Mouse (Mus musculus) left cerebral cortex, adult 9 months (tissue): ENCODE data around the gene Itpr2.

Source experiments
- DNase-seq, 2 experiments: peaks; one replicate each; pipeline ENCODE4 v3.0.0; 2022; ENCODE audit warnings: low spot score in 2 of 2

The Itpr2 gene

GRCm38 (mm10) chr6:146260674-146261376 is 241.2 kb downstream of the Itpr2 start:
- DNase-seq, result no peak

GRCm38 (mm10) chr6:146258751-146259150 is 243.3 kb downstream of the Itpr2 start:
- no peak for DNase-seq

GRCm38 (mm10) chr6:146258261-146258660 is 243.8 kb downstream of the Itpr2 start:
- DNase-seq, result no peak

- no peak for DNase-seq
Measured at GRCm38 (mm10) chr6:146256947-146257670, 244.9 kb downstream of the Itpr2 start.

GRCm38 (mm10) chr6:146256401-146256800 is 245.6 kb downstream of the Itpr2 start:
- no peak for DNase-seq

- DNase-seq, result no peak
Measured at GRCm38 (mm10) chr6:146255656-146256055, 246.4 kb downstream of the Itpr2 start.

GRCm38 (mm10) chr6:146254931-146255330 is 247.1 kb downstream of the Itpr2 start:
- DNase-seq, result no peak

GRCm38 (mm10) chr6:146254216-146254820 is 247.7 kb downstream of the Itpr2 start:
- DNase-seq, result no peak

GRCm38 (mm10) chr6:146249096-146249495 is 252.9 kb downstream of the Itpr2 start:
- no peak for DNase-seq

- no peak for DNase-seq
Measured at GRCm38 (mm10) chr6:146248341-146248740, 253.7 kb downstream of the Itpr2 start.

GRCm38 (mm10) chr6:146247906-146248305 is 254.1 kb downstream of the Itpr2 start:
- DNase-seq, result no peak

- no peak for DNase-seq
Measured at GRCm38 (mm10) chr6:146246368-146246767, 255.7 kb downstream of the Itpr2 start.

- no peak for DNase-seq
Measured at GRCm38 (mm10) chr6:146245888-146246287, 256.1 kb downstream of the Itpr2 start.

- DNase-seq, result no peak
Measured at GRCm38 (mm10) chr6:146243068-146243467, 259.0 kb downstream of the Itpr2 start.

- no peak for DNase-seq
Measured at GRCm38 (mm10) chr6:146241336-146241735, 260.7 kb downstream of the Itpr2 start.

GRCm38 (mm10) chr6:146235165-146235564 is 266.9 kb downstream of the Itpr2 start:
- no peak for DNase-seq

- DNase-seq, result no peak
Measured at GRCm38 (mm10) chr6:146234417-146234816, 267.6 kb downstream of the Itpr2 start.

- DNase-seq, result no peak
Measured at GRCm38 (mm10) chr6:146230903-146231302, 271.1 kb downstream of the Itpr2 start.

GRCm38 (mm10) chr6:146230373-146230788 is 271.6 kb downstream of the Itpr2 start:
- no peak for DNase-seq

GRCm38 (mm10) chr6:146229967-146230366 is 272.1 kb downstream of the Itpr2 start:
- DNase-seq, result no peak

GRCm38 (mm10) chr6:146229519-146229918 is 272.5 kb downstream of the Itpr2 start:
- DNase-seq, result no peak

- DNase-seq, result no peak
Measured at GRCm38 (mm10) chr6:146228048-146228447, 274.0 kb downstream of the Itpr2 start.
